Mouse (Mus musculus): ENCODE measurements at regions not wholly inside any gene's neighbourhood (a gene's known extent, or its start where the extent isn't known, plus 50 kb on each side); places are given as distances from the start of the nearest gene placed in this dataset.

DNA sequence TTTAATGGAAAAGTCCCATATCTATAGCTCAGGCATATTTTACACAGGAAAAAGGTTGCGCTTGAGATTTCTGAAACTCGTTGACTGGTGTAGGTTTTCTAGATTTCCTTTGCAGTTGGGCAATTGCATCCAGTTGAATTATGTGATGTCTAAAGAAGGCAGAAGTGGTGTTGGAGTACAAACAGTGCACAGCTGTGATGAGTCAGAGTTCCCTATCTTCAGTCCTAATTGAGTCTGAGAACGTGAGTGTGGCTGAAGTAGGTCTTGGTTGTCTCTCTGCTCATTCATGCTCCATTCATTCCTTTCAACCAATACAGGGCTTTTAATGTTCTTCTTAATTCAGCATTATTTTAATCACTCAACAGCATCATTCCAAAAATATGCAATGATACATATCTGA, 142.9 kb upstream of the Dpyd start:
- DNase-seq (ENCODE audit: low spot score) (no peak), ATAC-seq (replicated peaks; ENCODE audit: insufficient number of reproducible peaks, low FRiP score, low TSS enrichment, low read depth) (no peak)
- Histone ChIP-seq H3K27me3 (ENCODE audit: control insufficient read depth, insufficient read depth, low read length) (no peaks in the 10 kb centered on the region), H3K36me3 (replicated peaks; ENCODE audit: control insufficient read depth, insufficient read depth, low read depth, low read length) (no peaks in the 10 kb centered on the region), H3K4me3 (ENCODE audit: low read depth, low read length) (no peak overlapping the region), H3K4me2 (ENCODE audit: low read depth, low read length) (no peak overlapping the region), H3K9me3 (replicated peaks; ENCODE audit: control insufficient read depth, low read length) (no peaks in the 10 kb centered on the region), H3K27ac (replicated peaks; ENCODE audit: low read depth, low read length) (no peak overlapping the region), H3K9ac (replicated peaks; ENCODE audit: low read length) (no peak overlapping the region), H3K4me1 (ENCODE audit: control insufficient read depth, insufficient read depth, low read length) (no peaks in the 10 kb centered on the region)
- 80% methylated on average over 3 of the region's 3 CpGs for WGBS

DNA sequence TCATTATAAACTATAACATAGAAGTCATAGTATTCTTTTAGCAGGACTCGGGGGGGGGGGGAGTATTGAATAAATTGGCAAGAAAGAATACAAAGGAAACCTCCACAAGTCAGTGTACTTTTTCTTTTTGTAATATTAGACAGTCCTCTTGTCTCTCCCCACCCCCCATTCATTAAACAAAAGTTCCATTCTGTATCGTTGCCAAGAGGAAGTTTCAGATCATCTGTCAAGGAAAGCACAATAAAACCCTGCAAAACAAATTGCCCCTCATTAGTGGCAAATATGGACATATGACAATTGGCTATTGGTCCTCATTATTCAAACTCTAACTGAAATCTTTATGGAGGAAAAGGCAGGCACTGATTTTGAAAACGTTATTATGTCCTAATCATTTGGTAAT, 140.2 kb upstream of the Dpyd start:
- ATAC-seq (replicated peaks; ENCODE audit: insufficient number of reproducible peaks, low FRiP score, low TSS enrichment, low read depth) (no peak), DNase-seq (ENCODE audit: low spot score) (no peak)
- Histone ChIP-seq H3K4me3 (ENCODE audit: low read depth, low read length) (no peak overlapping the region), H3K9me3 (replicated peaks; ENCODE audit: control insufficient read depth, low read length) (no peaks in the 10 kb centered on the region), H3K27ac (replicated peaks; ENCODE audit: low read depth, low read length) (no peak overlapping the region), H3K36me3 (replicated peaks; ENCODE audit: control insufficient read depth, insufficient read depth, low read depth, low read length) (no peaks in the 10 kb centered on the region), H3K9ac (replicated peaks; ENCODE audit: low read length) (no peak overlapping the region), H3K27me3 (ENCODE audit: control insufficient read depth, insufficient read depth, low read length) (no peaks in the 10 kb centered on the region), H3K4me1 (ENCODE audit: control insufficient read depth, insufficient read depth, low read length) (no peaks in the 10 kb centered on the region), H3K4me2 (ENCODE audit: low read depth, low read length) (no peak overlapping the region)
- WGBS, result 43% methylated on average over 3 of the region's 3 CpGs

DNA sequence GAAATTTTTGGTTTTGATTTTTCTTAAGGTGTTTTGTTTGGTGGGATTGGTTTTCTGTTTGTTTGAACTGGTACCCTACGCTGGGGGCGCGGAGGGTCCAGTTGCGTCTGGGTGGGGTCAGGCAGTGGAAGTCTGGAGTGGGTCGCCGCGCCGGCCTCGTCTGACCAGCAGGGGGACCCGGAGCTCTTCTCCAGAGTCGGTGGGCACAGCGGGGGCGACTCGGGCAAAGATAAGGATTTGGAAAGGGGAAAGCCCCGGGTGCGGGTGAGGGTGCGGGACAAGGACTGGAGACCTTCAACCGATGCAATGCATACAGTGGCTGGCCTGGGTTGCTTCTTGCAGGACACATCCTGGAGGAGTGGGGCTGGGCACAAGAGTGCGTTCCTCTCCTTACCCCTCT, 136.2 kb upstream of the Dpyd start:
- DNase-seq (ENCODE audit: low spot score) (peak; percentile 53), ATAC-seq (replicated peaks; ENCODE audit: insufficient number of reproducible peaks, low FRiP score, low TSS enrichment, low read depth) (peak; percentile 50; the same call in 1 of the 2 replicates)
- Histone ChIP-seq H3K27ac (replicated peaks; ENCODE audit: low read depth, low read length) (no peak overlapping the region), H3K9ac (replicated peaks; ENCODE audit: low read length) (no peak overlapping the region), H3K27me3 (ENCODE audit: control insufficient read depth, insufficient read depth, low read length) (peaks cover 6% of the 10 kb centered on the region; the same call in 1 of the 2 replicates), H3K36me3 (replicated peaks; ENCODE audit: control insufficient read depth, insufficient read depth, low read depth, low read length) (no peaks in the 10 kb centered on the region), H3K4me1 (ENCODE audit: control insufficient read depth, insufficient read depth, low read length) (no peaks in the 10 kb centered on the region; the same call in 1 of the 2 replicates), H3K4me3 (ENCODE audit: low read depth, low read length) (peak overlapping the region; percentile 27), H3K9me3 (replicated peaks; ENCODE audit: control insufficient read depth, low read length) (no peaks in the 10 kb centered on the region), H3K4me2 (ENCODE audit: low read depth, low read length) (peak overlapping the region; percentile 58)
- 2% methylated on average over 19 of the region's 19 CpGs for WGBS

DNA sequence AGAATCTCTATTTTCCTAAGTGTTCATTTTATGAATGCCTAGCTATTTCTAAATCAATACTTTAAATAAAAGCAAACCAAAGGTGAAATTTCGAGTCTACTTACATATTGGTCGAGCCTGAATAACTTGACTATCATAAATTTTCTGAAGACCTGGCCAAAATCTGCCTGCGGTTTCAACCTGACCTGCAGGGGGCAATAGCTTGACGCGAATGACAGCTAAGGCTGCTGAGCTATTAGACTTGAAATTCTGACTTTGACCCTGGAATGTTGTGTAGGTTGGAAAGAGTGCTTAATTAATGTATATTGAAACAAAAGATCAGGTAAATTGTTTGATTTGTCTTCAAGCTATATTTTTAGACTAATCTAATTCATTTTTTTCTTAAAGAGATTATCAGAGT, 133.4 kb upstream of the Dpyd start:
- ATAC-seq (replicated peaks; ENCODE audit: insufficient number of reproducible peaks, low FRiP score, low TSS enrichment, low read depth), result no peak

DNA sequence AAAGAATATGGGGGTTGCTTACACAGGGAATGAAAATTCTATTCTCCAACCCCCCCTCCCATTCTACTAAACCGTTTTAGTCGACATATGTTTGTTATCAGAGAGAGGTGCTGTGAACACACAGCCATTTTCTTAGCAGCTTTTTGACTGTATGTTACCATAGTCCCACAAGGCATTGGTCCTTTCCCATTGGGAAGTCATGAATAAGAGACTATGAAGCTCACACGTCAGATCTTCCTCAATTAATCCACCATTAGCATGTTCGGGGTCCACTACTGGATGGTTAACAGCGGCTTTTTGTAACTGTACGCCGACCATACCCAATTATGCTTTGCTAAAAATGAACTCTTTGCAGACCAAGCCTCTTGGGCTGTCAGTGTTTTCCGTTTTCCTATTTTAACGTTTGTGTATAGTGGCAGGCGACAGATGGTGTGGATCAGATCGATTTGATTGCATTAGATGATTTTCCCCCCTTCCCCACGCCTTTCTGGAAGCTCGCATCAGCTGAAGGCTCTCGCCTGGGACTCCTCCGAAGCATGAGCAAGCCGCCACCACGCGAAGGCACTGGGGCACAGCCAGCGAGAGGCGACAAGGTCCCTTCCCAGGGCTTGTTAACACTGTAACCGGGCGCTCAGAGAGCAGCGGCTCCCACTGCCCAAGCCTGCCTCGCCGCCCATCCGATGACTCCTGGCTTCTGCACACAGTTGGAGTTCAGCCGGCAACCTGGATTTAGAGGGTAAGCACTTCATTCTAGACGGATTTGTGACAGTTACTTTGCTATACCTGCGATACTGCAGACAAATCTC, 131.9 kb upstream of the Dpyd start:
- Histone ChIP-seq H3K9ac (replicated peaks; ENCODE audit: low read length) (no peak overlapping the region; the same call in 1 of the 2 replicates), H3K27me3 (ENCODE audit: control insufficient read depth, insufficient read depth, low read length) (peaks cover 6% of the 10 kb centered on the region; the same call in 1 of the 2 replicates), H3K4me3 (ENCODE audit: low read depth, low read length) (peak overlapping the region; percentile 29), H3K36me3 (replicated peaks; ENCODE audit: control insufficient read depth, insufficient read depth, low read depth, low read length) (no peaks in the 10 kb centered on the region), H3K4me2 (ENCODE audit: low read depth, low read length) (peak overlapping the region; percentile 38), H3K27ac (replicated peaks; ENCODE audit: low read depth, low read length) (no peak overlapping the region), H3K9me3 (replicated peaks; ENCODE audit: control insufficient read depth, low read length) (no peaks in the 10 kb centered on the region), H3K4me1 (ENCODE audit: control insufficient read depth, insufficient read depth, low read length) (no peaks in the 10 kb centered on the region; the same call in 1 of the 2 replicates)
- DNase-seq (ENCODE audit: low spot score) (peak; percentile 42), ATAC-seq (replicated peaks; ENCODE audit: insufficient number of reproducible peaks, low FRiP score, low TSS enrichment, low read depth) (peak; percentile 32; the same call in 1 of the 2 replicates)
- 6% methylated on average over 29 of the region's 29 CpGs for WGBS

More for the DNA sequence above, 133.4 kb upstream of the Dpyd start:
- peak; percentile 84 for DNase-seq (ENCODE audit: low spot score)
- no peak overlapping the region for H3K27ac ChIP-seq (replicated peaks; ENCODE audit: low read depth, low read length)
- no peak overlapping the region for H3K4me3 ChIP-seq (ENCODE audit: low read depth, low read length)
- H3K4me1 ChIP-seq (ENCODE audit: control insufficient read depth, insufficient read depth, low read length), result no peaks in the 10 kb centered on the region; the same call in 1 of the 2 replicates
- no peak overlapping the region for H3K9ac ChIP-seq (replicated peaks; ENCODE audit: low read length)
- peaks cover 6% of the 10 kb centered on the region; the same call in 1 of the 2 replicates for H3K27me3 ChIP-seq (ENCODE audit: control insufficient read depth, insufficient read depth, low read length)
- no peaks in the 10 kb centered on the region for H3K9me3 ChIP-seq (replicated peaks; ENCODE audit: control insufficient read depth, low read length)
- no peaks in the 10 kb centered on the region for H3K36me3 ChIP-seq (replicated peaks; ENCODE audit: control insufficient read depth, insufficient read depth, low read depth, low read length)
- WGBS, result 5% methylated on average over 5 of the region's 5 CpGs
- H3K4me2 ChIP-seq (ENCODE audit: low read depth, low read length), result no peak overlapping the region

DNA sequence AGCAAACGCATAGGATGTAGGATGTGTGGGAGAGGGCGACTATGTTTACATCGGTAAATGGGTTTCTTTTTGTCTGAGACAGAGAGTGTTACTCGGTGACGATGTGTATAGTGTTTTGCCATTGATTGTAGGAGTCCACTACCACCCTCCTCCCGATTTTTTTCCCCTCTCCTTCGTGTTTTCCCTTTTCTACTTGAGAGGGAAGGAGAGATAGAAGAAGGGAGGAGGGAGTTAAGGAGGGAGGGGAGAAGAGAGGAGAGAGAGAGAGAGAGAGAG, 131.4 kb upstream of the Dpyd start:
- no peaks in the 10 kb centered on the region for H3K9me3 ChIP-seq (replicated peaks; ENCODE audit: control insufficient read depth, low read length)
- no peak for ATAC-seq (replicated peaks; ENCODE audit: insufficient number of reproducible peaks, low FRiP score, low TSS enrichment, low read depth)
- no peak overlapping the region for H3K9ac ChIP-seq (replicated peaks; ENCODE audit: low read length)
- H3K27ac ChIP-seq (replicated peaks; ENCODE audit: low read depth, low read length), result no peak overlapping the region
- no peaks in the 10 kb centered on the region for H3K36me3 ChIP-seq (replicated peaks; ENCODE audit: control insufficient read depth, insufficient read depth, low read depth, low read length)
- WGBS, result 1% methylated on average over 7 of the region's 7 CpGs
- H3K4me1 ChIP-seq (ENCODE audit: control insufficient read depth, insufficient read depth, low read length), result no peaks in the 10 kb centered on the region; the same call in 1 of the 2 replicates
- peak overlapping the region; percentile 29 for H3K4me3 ChIP-seq (ENCODE audit: low read depth, low read length)
- H3K27me3 ChIP-seq (ENCODE audit: control insufficient read depth, insufficient read depth, low read length), result peaks cover 6% of the 10 kb centered on the region; the same call in 1 of the 2 replicates
- H3K4me2 ChIP-seq (ENCODE audit: low read depth, low read length), result peak overlapping the region; percentile 38
- no peak for DNase-seq (ENCODE audit: low spot score)

DNA sequence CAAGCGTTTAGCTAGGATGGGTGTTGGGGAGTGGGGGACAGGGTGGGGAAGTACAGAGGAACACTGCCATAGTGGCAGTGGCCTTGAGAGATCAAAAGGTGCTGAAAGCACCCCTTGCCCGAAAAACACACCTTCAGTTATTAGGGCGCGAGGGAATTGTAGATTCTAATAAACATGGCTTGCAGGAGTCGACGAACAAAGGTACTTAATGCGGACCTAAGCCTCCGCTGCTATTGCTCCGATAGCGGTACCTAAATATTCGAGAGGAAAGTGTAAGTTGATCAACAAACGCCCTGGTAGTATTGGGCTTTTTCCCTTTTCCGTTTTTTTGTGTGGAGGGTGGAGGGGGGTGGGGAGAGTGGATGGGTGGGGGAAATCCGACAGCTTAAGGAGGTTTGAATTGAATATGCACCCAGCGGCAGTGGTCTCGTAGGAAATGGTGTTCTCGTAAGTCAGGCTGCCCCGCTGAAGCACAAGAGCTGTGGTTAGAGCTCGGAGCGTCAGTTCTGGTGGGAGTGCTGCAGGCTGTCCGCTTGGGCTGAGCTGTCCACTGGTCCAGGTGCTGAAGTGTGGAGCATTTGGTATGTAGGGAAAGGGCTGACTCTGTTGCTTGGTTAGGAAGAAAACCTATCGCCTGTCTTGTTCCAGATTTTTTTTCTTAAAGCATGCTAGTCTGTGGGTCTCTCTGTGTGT, 130.8 kb upstream of the Dpyd start:
- Histone ChIP-seq H3K4me1 (ENCODE audit: control insufficient read depth, insufficient read depth, low read length) (no peaks in the 10 kb centered on the region; the same call in 1 of the 2 replicates), H3K27me3 (ENCODE audit: control insufficient read depth, insufficient read depth, low read length) (peaks cover 6% of the 10 kb centered on the region; the same call in 1 of the 2 replicates), H3K4me3 (ENCODE audit: low read depth, low read length) (peak overlapping the region; percentile 28), H3K36me3 (replicated peaks; ENCODE audit: control insufficient read depth, insufficient read depth, low read depth, low read length) (no peaks in the 10 kb centered on the region), H3K9me3 (replicated peaks; ENCODE audit: control insufficient read depth, low read length) (no peaks in the 10 kb centered on the region), H3K4me2 (ENCODE audit: low read depth, low read length) (peak overlapping the region; percentile 5), H3K27ac (replicated peaks; ENCODE audit: low read depth, low read length) (no peak overlapping the region), H3K9ac (replicated peaks; ENCODE audit: low read length) (no peak overlapping the region)
- peak; percentile 94 for DNase-seq (ENCODE audit: low spot score)
- under 1% methylated on average over 22 of the region's 22 CpGs for WGBS
- peak; percentile 64 for ATAC-seq (replicated peaks; ENCODE audit: insufficient number of reproducible peaks, low FRiP score, low TSS enrichment, low read depth)

Data from embryonic facial prominence, embryonic 11.5 days (tissue).